Mouse (Mus musculus): Measurements from ENCODE around the gene Trub2. TPM values are rescaled to one million over a fixed set of nuclear protein-coding genes. Genes with fewer than 3 reads are reported as not detected.

Trub2 gene
- polyA plus RNA-seq, 1 experiment from 2014 or later: 32.6 TPM

- no peak overlapping the region for H3K27ac ChIP-seq (ENCODE audit: low read depth)
- no peak overlapping the region for H3K4me3 ChIP-seq (ENCODE audit: low read depth, low read length)
- no peak overlapping the region for H3K4me2 ChIP-seq
- no peaks in the 10 kb centered on the region for H3K4me1 ChIP-seq (ENCODE audit: insufficient read depth)
- TF ChIP-seq CTCF (IDR thresholded peaks at IDR 0.05; ENCODE audit: low read depth): no peak
- ATAC-seq (ENCODE audit: insufficient read depth) (no peak), DNase-seq (no peak)
- no peak overlapping the region for H3K9ac ChIP-seq
- no peaks in the 10 kb centered on the region for H3K9me3 ChIP-seq (ENCODE audit: low read depth, low read length)
- H3K36me3 ChIP-seq (ENCODE audit: insufficient read depth): peaks cover 27% of the 10 kb centered on the region
- WGBS: 84% methylated on average over 4 of the region's 4 CpGs
- no peaks in the 10 kb centered on the region for H3K27me3 ChIP-seq (ENCODE audit: insufficient read depth, low read length)
These were observed 15.0 kb downstream of the Trub2 start for GRCm38 (mm10) chr2:29773323-29773722.

DNA sequence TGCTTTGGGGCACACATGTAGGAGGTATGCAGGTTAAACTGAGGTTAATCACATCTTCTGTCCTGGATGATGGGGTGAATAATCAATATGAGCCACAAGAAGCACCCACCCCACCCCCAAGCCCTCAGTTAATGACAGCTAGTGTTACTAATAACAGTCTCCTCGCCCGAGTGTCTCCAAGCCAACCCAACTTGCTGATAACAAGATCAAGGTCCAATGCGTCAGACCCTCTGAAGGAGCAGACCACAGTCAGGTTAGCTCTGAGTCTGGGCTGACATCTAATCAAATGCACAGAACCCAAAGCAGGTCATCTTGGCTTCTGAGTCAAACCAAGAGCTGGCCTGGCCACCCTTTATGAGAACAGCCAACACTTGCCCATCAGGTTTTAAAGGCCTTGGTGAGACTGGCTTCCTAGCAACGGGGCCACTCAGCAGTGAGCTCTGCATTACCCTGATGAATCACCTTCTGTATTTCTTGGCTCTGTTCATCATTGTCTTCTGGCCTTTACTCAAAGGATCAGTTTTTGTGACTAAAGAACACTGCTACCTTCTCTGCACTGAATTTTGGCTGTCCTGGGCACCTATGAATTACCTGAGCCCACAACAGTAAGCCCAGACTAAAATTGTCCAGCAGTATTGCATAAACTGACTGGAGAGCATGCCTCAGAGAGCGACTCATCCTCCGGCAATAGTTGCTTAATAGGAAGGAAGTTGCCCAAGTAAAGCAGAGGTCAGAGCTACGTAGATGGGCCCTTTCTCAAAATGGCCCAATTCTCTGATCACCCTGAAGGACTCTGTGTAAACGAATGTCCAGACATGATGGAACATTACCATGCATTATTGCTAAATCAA is 16.5 kb downstream of the Trub2 start:
- no peak for DNase-seq
- no peak for ATAC-seq (ENCODE audit: insufficient read depth)
- Histone ChIP-seq H3K9ac (no peak overlapping the region), H3K9me3 (ENCODE audit: low read depth, low read length) (no peaks in the 10 kb centered on the region), H3K27ac (ENCODE audit: low read depth) (0 out of 2 replicates have a peak overlapping the region, but pooled peaks have one; percentile 19), H3K27me3 (ENCODE audit: insufficient read depth, low read length) (no peaks in the 10 kb centered on the region), H3K4me1 (ENCODE audit: insufficient read depth) (no peaks in the 10 kb centered on the region), H3K4me2 (no peak overlapping the region), H3K36me3 (ENCODE audit: insufficient read depth) (peaks cover 12% of the 10 kb centered on the region), H3K4me3 (ENCODE audit: low read depth, low read length) (no peak overlapping the region)
- TF ChIP-seq CTCF (IDR thresholded peaks at IDR 0.05; ENCODE audit: low read depth): no peak
- 63% methylated on average over 8 of the region's 8 CpGs for WGBS

DNA sequence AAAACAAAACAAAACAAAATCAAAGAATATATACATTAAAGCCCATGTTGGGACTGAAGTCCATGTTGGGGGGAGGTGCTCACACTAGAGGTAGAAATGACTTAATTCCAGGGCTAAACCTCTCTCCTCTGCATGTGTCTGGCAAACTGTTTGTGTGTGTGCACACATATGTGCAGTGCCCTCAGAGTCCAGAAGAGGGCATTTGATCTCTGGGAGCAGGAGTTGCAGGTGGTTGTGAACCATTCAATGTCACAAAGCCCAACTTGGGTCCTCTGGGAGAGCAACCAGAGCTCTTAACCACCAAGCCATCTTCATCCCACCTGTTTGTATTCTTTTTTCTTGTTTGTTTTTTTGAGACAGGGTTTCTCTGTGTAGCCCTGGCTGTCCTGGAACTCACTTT is 18.1 kb downstream of the Trub2 start:
- H3K27me3 ChIP-seq (ENCODE audit: insufficient read depth, low read length): no peaks in the 10 kb centered on the region
- H3K27ac ChIP-seq (ENCODE audit: low read depth): no peak overlapping the region
- DNase-seq: no peak
- H3K36me3 ChIP-seq (ENCODE audit: insufficient read depth): peaks cover 5% of the 10 kb centered on the region; the same call in 1 of the 2 replicates
- H3K4me3 ChIP-seq (ENCODE audit: low read depth, low read length): no peak overlapping the region
- no peaks in the 10 kb centered on the region for H3K4me1 ChIP-seq (ENCODE audit: insufficient read depth)
- no peaks in the 10 kb centered on the region for H3K9me3 ChIP-seq (ENCODE audit: low read depth, low read length)
- no peak overlapping the region for H3K4me2 ChIP-seq
- no peak for ATAC-seq (ENCODE audit: insufficient read depth)
- peak; percentile 41 for TF ChIP-seq CTCF (IDR thresholded peaks at IDR 0.05; ENCODE audit: low read depth)
- no peak overlapping the region for H3K9ac ChIP-seq

GRCm38 (mm10) chr2:29768901-29769300 is 19.4 kb downstream of the Trub2 start:
- ATAC-seq (ENCODE audit: insufficient read depth) (no peak), DNase-seq (no peak)
- WGBS: 54% methylated on average over 9 of the region's 9 CpGs
- no peak overlapping the region for H3K9ac ChIP-seq
- no peaks in the 10 kb centered on the region for H3K4me1 ChIP-seq (ENCODE audit: insufficient read depth)
- H3K27ac ChIP-seq (ENCODE audit: low read depth): no peak overlapping the region
- H3K9me3 ChIP-seq (ENCODE audit: low read depth, low read length): no peaks in the 10 kb centered on the region
- H3K27me3 ChIP-seq (ENCODE audit: insufficient read depth, low read length): no peaks in the 10 kb centered on the region
- no peak overlapping the region for H3K4me2 ChIP-seq
- H3K4me3 ChIP-seq (ENCODE audit: low read depth, low read length): no peak overlapping the region
- H3K36me3 ChIP-seq (ENCODE audit: insufficient read depth): 0 out of 2 replicates have a peak, but pooled peaks cover 4% of the 10 kb centered on the region
- TF ChIP-seq CTCF (IDR thresholded peaks at IDR 0.05; ENCODE audit: low read depth): no peak

DNA sequence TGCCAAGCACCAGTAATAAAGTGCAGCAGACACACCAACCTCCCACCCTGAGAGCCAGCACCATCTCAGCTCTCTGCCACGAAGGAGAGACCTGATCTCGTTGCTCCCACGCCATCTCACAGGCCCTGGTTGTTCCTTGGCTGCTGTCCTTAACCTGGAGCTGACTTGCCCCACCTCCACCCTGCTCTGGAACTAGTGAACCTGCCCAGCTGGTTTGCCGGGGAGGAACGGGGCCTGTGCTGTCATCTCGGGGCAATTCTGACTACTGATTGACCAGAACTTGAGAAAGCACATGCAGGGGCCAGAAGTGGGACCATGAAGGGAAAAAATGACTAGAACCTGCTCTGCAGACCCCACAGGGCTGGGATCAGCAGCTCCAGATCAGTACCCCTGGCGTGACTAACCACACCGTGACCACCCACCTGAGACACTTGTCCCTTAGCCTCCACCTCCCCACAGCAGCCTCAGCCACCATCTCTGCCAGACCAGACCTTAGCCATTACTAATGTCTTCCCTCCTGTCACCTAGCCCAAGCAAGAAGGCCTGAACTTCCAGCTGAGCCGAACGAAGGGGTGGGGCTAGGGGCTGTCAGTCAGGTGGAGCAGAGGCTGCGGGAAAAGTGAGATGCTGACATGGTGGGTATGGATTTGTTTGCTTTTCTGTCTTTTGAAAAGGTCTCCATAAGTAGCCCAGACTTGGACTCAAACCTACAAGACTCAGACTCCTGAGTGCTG is 20.2 kb downstream of the Trub2 start:
- no peaks in the 10 kb centered on the region for H3K27me3 ChIP-seq (ENCODE audit: insufficient read depth, low read length)
- H3K4me2 ChIP-seq: no peak overlapping the region
- 48% methylated on average over 11 of the region's 11 CpGs for WGBS
- no peaks in the 10 kb centered on the region for H3K36me3 ChIP-seq (ENCODE audit: insufficient read depth)
- no peak for ATAC-seq (ENCODE audit: insufficient read depth)
- no peaks in the 10 kb centered on the region for H3K9me3 ChIP-seq (ENCODE audit: low read depth, low read length)
- H3K4me3 ChIP-seq (ENCODE audit: low read depth, low read length): no peak overlapping the region
- no peak for TF ChIP-seq CTCF (IDR thresholded peaks at IDR 0.05; ENCODE audit: low read depth)
- no peaks in the 10 kb centered on the region for H3K4me1 ChIP-seq (ENCODE audit: insufficient read depth)
- H3K9ac ChIP-seq: no peak overlapping the region
- H3K27ac ChIP-seq (ENCODE audit: low read depth): no peak overlapping the region
- DNase-seq: no peak

- 0% methylated on average over 1 of the region's 1 CpGs for WGBS
- H3K4me3 ChIP-seq (ENCODE audit: low read depth, low read length): no peak overlapping the region
- no peaks in the 10 kb centered on the region for H3K9me3 ChIP-seq (ENCODE audit: low read depth, low read length)
- no peak overlapping the region for H3K9ac ChIP-seq
- H3K4me2 ChIP-seq: no peak overlapping the region
- H3K27ac ChIP-seq (ENCODE audit: low read depth): no peak overlapping the region
- TF ChIP-seq CTCF (IDR thresholded peaks at IDR 0.05; ENCODE audit: low read depth): peak; percentile 97
- no peaks in the 10 kb centered on the region for H3K4me1 ChIP-seq (ENCODE audit: insufficient read depth)
- DNase-seq: peak; percentile 87
- ATAC-seq (ENCODE audit: insufficient read depth): no peak
- H3K27me3 ChIP-seq (ENCODE audit: insufficient read depth, low read length): no peaks in the 10 kb centered on the region
- no peaks in the 10 kb centered on the region for H3K36me3 ChIP-seq (ENCODE audit: insufficient read depth)
These were observed 23.5 kb downstream of the Trub2 start for GRCm38 (mm10) chr2:29764831-29765230.

DNA sequence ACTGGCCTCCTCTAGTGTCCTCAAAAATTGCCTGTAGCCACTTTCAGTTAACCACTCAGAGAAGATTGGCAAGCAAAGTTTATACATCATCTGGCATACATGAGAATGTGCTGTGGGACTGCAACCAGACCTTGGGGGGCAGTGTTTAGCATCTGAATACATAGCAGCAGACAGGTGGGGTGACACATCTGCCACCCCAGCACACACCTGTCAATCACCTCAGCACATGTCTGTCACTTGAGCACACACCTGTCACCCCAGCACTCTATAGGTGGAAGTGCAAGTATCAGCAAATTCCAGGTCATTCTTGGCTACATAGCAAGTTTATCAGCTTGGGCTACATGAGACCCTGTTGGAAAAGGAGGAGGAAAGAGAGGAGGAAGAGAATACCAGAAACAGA is 32.6 kb downstream of the Trub2 start:
- TF ChIP-seq CTCF (IDR thresholded peaks at IDR 0.05; ENCODE audit: low read depth): no peak
- DNase-seq (no peak), ATAC-seq (ENCODE audit: insufficient read depth) (no peak)
- Histone ChIP-seq H3K9me3 (ENCODE audit: low read depth, low read length) (no peaks in the 10 kb centered on the region), H3K4me3 (ENCODE audit: low read depth, low read length) (no peak overlapping the region), H3K4me2 (no peak overlapping the region), H3K4me1 (ENCODE audit: insufficient read depth) (no peaks in the 10 kb centered on the region), H3K27me3 (ENCODE audit: insufficient read depth, low read length) (peaks cover 23% of the 10 kb centered on the region), H3K27ac (ENCODE audit: low read depth) (no peak overlapping the region), H3K9ac (no peak overlapping the region), H3K36me3 (ENCODE audit: insufficient read depth) (no peaks in the 10 kb centered on the region)
